Mouse (Mus musculus): ENCODE measurements at regions not wholly inside any gene's neighbourhood (a gene's known extent, or its start where the extent isn't known, plus 50 kb on each side); places are given as distances from the start of the nearest gene placed in this dataset.

GRCm38 (mm10) chr11:57958233-57958632, 50.6 kb upstream of the Larp1 start:
- Histone ChIP-seq H3K4me3 (ENCODE audit: low read length) (no peak overlapping the region), H3K27ac (ENCODE audit: low read depth, low read length) (no peak overlapping the region), H3K9me3 (ENCODE audit: control insufficient read depth, low read length) (no peaks in the 10 kb centered on the region), H3K4me1 (ENCODE audit: control insufficient read depth, insufficient read depth, low read depth, low read length) (peaks cover 4% of the 10 kb centered on the region; the same call in 1 of the 2 replicates), H3K4me2 (ENCODE audit: low read length) (no peak overlapping the region), H3K27me3 (replicated peaks; ENCODE audit: control insufficient read depth, insufficient read depth, low read length) (no peaks in the 10 kb centered on the region), H3K9ac (ENCODE audit: low read depth, low read length) (no peak overlapping the region), H3K36me3 (ENCODE audit: control insufficient read depth, insufficient read depth, low read length) (no peaks in the 10 kb centered on the region)
- ATAC-seq: no peak
- WGBS: 75% methylated on average over 7 of the region's 7 CpGs

GRCm38 (mm10) chr11:57956909-57957308, 52.0 kb upstream of the Larp1 start:
- no peaks in the 10 kb centered on the region for H3K36me3 ChIP-seq (ENCODE audit: control insufficient read depth, insufficient read depth, low read length)
- H3K4me2 ChIP-seq (ENCODE audit: low read length): no peak overlapping the region
- no peak overlapping the region for H3K4me3 ChIP-seq (ENCODE audit: low read length)
- H3K9me3 ChIP-seq (ENCODE audit: control insufficient read depth, low read length): no peaks in the 10 kb centered on the region
- no peaks in the 10 kb centered on the region for H3K27me3 ChIP-seq (replicated peaks; ENCODE audit: control insufficient read depth, insufficient read depth, low read length)
- no peak overlapping the region for H3K9ac ChIP-seq (ENCODE audit: low read depth, low read length)
- 92% methylated on average over 9 of the region's 9 CpGs for WGBS
- H3K4me1 ChIP-seq (ENCODE audit: control insufficient read depth, insufficient read depth, low read depth, low read length): no peaks in the 10 kb centered on the region; the same call in 1 of the 2 replicates
- no peak overlapping the region for H3K27ac ChIP-seq (ENCODE audit: low read depth, low read length)
- no peak for ATAC-seq

DNA sequence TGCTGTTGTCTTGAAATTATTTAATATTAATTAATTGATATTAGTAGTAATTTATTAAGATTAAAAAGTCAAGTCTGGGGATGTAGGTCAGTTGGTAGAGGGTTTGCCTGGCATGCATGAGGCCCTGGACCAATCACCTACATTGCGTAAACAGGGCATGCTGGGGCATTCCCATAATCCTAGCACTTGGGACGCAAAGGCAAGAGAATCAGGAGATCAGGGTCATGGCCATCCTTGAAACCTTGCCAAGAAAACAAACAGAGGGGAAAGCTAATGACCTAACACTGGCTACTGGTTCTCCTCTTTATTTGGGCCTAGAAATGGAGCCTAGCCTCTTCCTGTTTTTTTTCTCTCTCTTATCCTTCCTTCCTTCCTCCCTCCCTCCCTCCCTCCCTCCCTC, 52.8 kb upstream of the Larp1 start:
- Histone ChIP-seq H3K27me3 (replicated peaks; ENCODE audit: control insufficient read depth, insufficient read depth, low read length) (no peaks in the 10 kb centered on the region), H3K4me1 (ENCODE audit: control insufficient read depth, insufficient read depth, low read depth, low read length) (no peaks in the 10 kb centered on the region), H3K4me3 (ENCODE audit: low read length) (no peak overlapping the region), H3K9me3 (ENCODE audit: control insufficient read depth, low read length) (no peaks in the 10 kb centered on the region), H3K9ac (ENCODE audit: low read depth, low read length) (no peak overlapping the region), H3K27ac (ENCODE audit: low read depth, low read length) (no peak overlapping the region), H3K36me3 (ENCODE audit: control insufficient read depth, insufficient read depth, low read length) (no peaks in the 10 kb centered on the region), H3K4me2 (ENCODE audit: low read length) (no peak overlapping the region)
- ATAC-seq: no peak
- 83% methylated on average over 2 of the region's 2 CpGs for WGBS

- no peaks in the 10 kb centered on the region for H3K27me3 ChIP-seq (replicated peaks; ENCODE audit: control insufficient read depth, insufficient read depth, low read length)
- 89% methylated on average over 7 of the region's 7 CpGs for WGBS
- no peaks in the 10 kb centered on the region for H3K36me3 ChIP-seq (ENCODE audit: control insufficient read depth, insufficient read depth, low read length)
- no peak for ATAC-seq
- H3K9ac ChIP-seq (ENCODE audit: low read depth, low read length): no peak overlapping the region
- no peaks in the 10 kb centered on the region for H3K4me1 ChIP-seq (ENCODE audit: control insufficient read depth, insufficient read depth, low read depth, low read length)
- H3K9me3 ChIP-seq (ENCODE audit: control insufficient read depth, low read length): no peaks in the 10 kb centered on the region
- no peak overlapping the region for H3K4me3 ChIP-seq (ENCODE audit: low read length)
- no peak overlapping the region for H3K4me2 ChIP-seq (ENCODE audit: low read length)
- no peak overlapping the region for H3K27ac ChIP-seq (ENCODE audit: low read depth, low read length)
Observed at GRCm38 (mm10) chr11:57955476-57955875, 53.4 kb upstream of the Larp1 start.

DNA sequence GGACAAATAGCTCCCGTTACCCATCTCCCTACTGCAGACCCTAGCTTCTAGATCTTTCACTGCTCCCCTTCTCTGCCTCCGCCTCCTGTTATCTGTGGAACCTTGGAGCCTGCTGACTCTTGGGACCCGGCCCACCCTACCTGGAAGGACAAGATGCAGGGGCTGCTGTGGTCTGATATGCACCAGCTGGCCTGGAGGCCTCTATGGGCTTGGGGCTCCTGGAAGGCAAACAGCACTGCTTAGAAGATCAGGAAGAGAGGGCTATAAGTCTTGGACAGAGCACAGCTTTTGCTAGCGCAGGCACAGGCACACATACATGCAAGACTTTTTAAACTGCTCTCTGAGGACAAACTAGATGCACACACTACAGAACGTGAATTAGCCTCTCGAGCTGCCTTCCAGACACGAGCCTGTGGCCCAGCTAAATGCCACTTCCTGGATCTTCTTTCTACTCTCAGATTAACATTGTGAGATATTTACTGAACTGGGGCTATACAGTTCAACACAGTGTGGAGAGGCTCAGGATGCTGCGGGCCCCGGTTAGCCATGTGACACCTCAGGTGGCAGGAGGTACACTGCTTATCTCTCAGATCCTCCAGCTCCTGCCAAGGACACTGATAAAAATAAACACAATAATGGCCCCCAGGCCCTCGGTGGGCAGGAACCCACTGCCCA, 54.2 kb upstream of the Larp1 start:
- Histone ChIP-seq H3K9me3 (ENCODE audit: control insufficient read depth, low read length) (no peaks in the 10 kb centered on the region), H3K4me1 (ENCODE audit: control insufficient read depth, insufficient read depth, low read depth, low read length) (no peaks in the 10 kb centered on the region), H3K4me2 (ENCODE audit: low read length) (no peak overlapping the region), H3K9ac (ENCODE audit: low read depth, low read length) (no peak overlapping the region), H3K27me3 (replicated peaks; ENCODE audit: control insufficient read depth, insufficient read depth, low read length) (no peaks in the 10 kb centered on the region), H3K36me3 (ENCODE audit: control insufficient read depth, insufficient read depth, low read length) (no peaks in the 10 kb centered on the region), H3K27ac (ENCODE audit: low read depth, low read length) (no peak overlapping the region), H3K4me3 (ENCODE audit: low read length) (no peak overlapping the region)
- no peak for ATAC-seq
- WGBS: 78% methylated on average over 10 of the region's 10 CpGs

- no peaks in the 10 kb centered on the region for H3K36me3 ChIP-seq (ENCODE audit: control insufficient read depth, insufficient read depth, low read length)
- H3K4me1 ChIP-seq (ENCODE audit: control insufficient read depth, insufficient read depth, low read depth, low read length): no peaks in the 10 kb centered on the region
- no peak overlapping the region for H3K4me3 ChIP-seq (ENCODE audit: low read length)
- H3K9me3 ChIP-seq (ENCODE audit: control insufficient read depth, low read length): no peaks in the 10 kb centered on the region
- WGBS: 87% methylated on average over 7 of the region's 7 CpGs
- no peak for ATAC-seq
- no peak overlapping the region for H3K27ac ChIP-seq (ENCODE audit: low read depth, low read length)
- no peak overlapping the region for H3K4me2 ChIP-seq (ENCODE audit: low read length)
- no peaks in the 10 kb centered on the region for H3K27me3 ChIP-seq (replicated peaks; ENCODE audit: control insufficient read depth, insufficient read depth, low read length)
- no peak overlapping the region for H3K9ac ChIP-seq (ENCODE audit: low read depth, low read length)
Observed at GRCm38 (mm10) chr11:57953694-57954093, 55.2 kb upstream of the Larp1 start.

DNA sequence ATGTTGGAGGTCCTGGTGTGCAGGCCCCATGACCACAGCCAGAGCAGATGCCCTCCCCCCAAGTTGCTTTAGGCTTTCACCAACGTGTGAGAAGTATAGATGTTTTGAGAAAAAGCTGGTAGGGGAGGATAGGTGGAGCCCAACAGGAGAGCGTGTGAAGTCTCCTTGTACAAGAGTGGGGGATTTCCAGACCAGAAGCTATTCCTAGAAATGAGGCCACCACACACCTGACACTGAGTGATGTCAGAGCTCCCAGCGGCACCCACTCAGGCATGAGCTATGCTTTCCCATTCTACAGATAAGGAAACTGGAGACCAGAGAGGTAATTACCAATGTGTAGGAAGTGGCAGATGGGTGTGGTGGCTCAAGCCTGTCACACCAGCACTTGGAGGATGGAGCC, 56.2 kb upstream of the Larp1 start:
- Histone ChIP-seq H3K4me3 (ENCODE audit: low read length) (no peak overlapping the region), H3K36me3 (ENCODE audit: control insufficient read depth, insufficient read depth, low read length) (no peaks in the 10 kb centered on the region), H3K4me2 (ENCODE audit: low read length) (no peak overlapping the region), H3K4me1 (ENCODE audit: control insufficient read depth, insufficient read depth, low read depth, low read length) (no peaks in the 10 kb centered on the region), H3K9me3 (ENCODE audit: control insufficient read depth, low read length) (no peaks in the 10 kb centered on the region), H3K27ac (ENCODE audit: low read depth, low read length) (no peak overlapping the region), H3K9ac (ENCODE audit: low read depth, low read length) (no peak overlapping the region), H3K27me3 (replicated peaks; ENCODE audit: control insufficient read depth, insufficient read depth, low read length) (no peaks in the 10 kb centered on the region)
- WGBS: 70% methylated on average over 3 of the region's 3 CpGs
- ATAC-seq: no peak

GRCm38 (mm10) chr11:57951541-57952326, 57.1 kb upstream of the Larp1 start:
- no peak overlapping the region for H3K27ac ChIP-seq (ENCODE audit: low read depth, low read length)
- 86% methylated on average over 20 of the region's 20 CpGs for WGBS

DNA sequence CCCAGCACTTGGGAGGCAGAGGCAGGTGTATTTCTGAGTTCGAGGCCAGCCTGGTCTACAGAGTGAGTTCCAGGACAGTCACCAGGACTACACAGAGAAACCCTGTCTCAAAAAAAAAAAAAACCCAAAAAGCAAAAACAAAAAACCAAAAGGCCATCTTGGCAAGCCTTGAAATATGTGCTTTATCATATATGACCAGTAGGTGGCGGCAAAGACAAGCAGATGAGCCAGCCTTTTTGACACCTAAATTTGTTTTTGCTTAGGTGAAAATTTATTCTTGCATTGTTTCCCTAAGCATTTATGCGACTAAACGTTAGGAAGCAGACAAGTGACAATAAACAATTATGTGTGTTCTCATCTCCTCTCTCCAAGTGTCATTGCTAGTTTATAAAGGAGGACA, 57.9 kb upstream of the Larp1 start:
- Histone ChIP-seq H3K4me2 (ENCODE audit: low read length) (no peak overlapping the region), H3K27ac (ENCODE audit: low read depth, low read length) (no peak overlapping the region), H3K9me3 (ENCODE audit: control insufficient read depth, low read length) (no peaks in the 10 kb centered on the region), H3K36me3 (ENCODE audit: control insufficient read depth, insufficient read depth, low read length) (no peaks in the 10 kb centered on the region), H3K4me3 (ENCODE audit: low read length) (no peak overlapping the region), H3K9ac (ENCODE audit: low read depth, low read length) (no peak overlapping the region; the same call in 1 of the 2 replicates), H3K4me1 (ENCODE audit: control insufficient read depth, insufficient read depth, low read depth, low read length) (no peaks in the 10 kb centered on the region), H3K27me3 (replicated peaks; ENCODE audit: control insufficient read depth, insufficient read depth, low read length) (no peaks in the 10 kb centered on the region)
- WGBS: 1% methylated on average over 4 of the region's 4 CpGs
- ATAC-seq: no peak

More at GRCm38 (mm10) chr11:57951541-57952326, 57.1 kb upstream of the Larp1 start:
- no peaks in the 10 kb centered on the region for H3K9me3 ChIP-seq (ENCODE audit: control insufficient read depth, low read length)
- ATAC-seq: no peak
- H3K27me3 ChIP-seq (replicated peaks; ENCODE audit: control insufficient read depth, insufficient read depth, low read length): no peaks in the 10 kb centered on the region
- H3K4me1 ChIP-seq (ENCODE audit: control insufficient read depth, insufficient read depth, low read depth, low read length): no peaks in the 10 kb centered on the region
- no peak overlapping the region for H3K4me3 ChIP-seq (ENCODE audit: low read length)
- H3K4me2 ChIP-seq (ENCODE audit: low read length): no peak overlapping the region
- H3K9ac ChIP-seq (ENCODE audit: low read depth, low read length): no peak overlapping the region; the same call in 1 of the 2 replicates
- H3K36me3 ChIP-seq (ENCODE audit: control insufficient read depth, insufficient read depth, low read length): no peaks in the 10 kb centered on the region
